Mouse (Mus musculus) kidney, embryonic 14.5 days (tissue): ENCODE data around the gene Abcc8. TPM values are rescaled to one million over a fixed set of nuclear protein-coding genes. Genes with fewer than 3 reads are reported as not detected.

Experiments
- ATAC-seq: fragments of 200-750 bp; cut with Nextera tagmentation; 2 replicates; pipeline ENCODE4 v1.8.0; 2017; ENCODE audit warnings: moderate number of reproducible peaks, mild to moderate bottlenecking, moderate TSS enrichment, moderate library complexity; ENCODE audit not compliant: low FRiP score, low TSS enrichment
- H3K27ac ChIP-seq: fragments of 300-500 bp; sonication (generic); 2 replicates; pipeline ENCODE4 v1.5.1; 2014; ENCODE audit warnings: low read depth, mild to moderate bottlenecking, low read length, moderate library complexity, mixed read lengths
- H3K27me3 ChIP-seq: fragments of 300-500 bp; sonication (generic); 2 replicates; pipeline ENCODE4 v1.6.1; 2014; ENCODE audit warnings: mild to moderate bottlenecking, low read length; ENCODE audit not compliant: control insufficient read depth, insufficient read depth
- H3K36me3 ChIP-seq: fragments of 300-500 bp; sonication (generic); 2 replicates; pipeline ENCODE4 v1.6.1; 2014; ENCODE audit warnings: low read length, mixed read lengths; ENCODE audit not compliant: control insufficient read depth, insufficient read depth
- H3K4me1 ChIP-seq: fragments of 300-500 bp; sonication (generic); 2 replicates; pipeline ENCODE4 v1.6.1; 2014; ENCODE audit warnings: low read length, mixed read lengths; ENCODE audit not compliant: control insufficient read depth, insufficient read depth
- H3K4me2 ChIP-seq: fragments of 300-500 bp; sonication (generic); replicated peaks from 2 replicates; pipeline ENCODE4 v1.6.1; 2014; ENCODE audit warnings: low read depth, mild to moderate bottlenecking, low read length
- H3K4me3 ChIP-seq: fragments of 300-500 bp; sonication (generic); 2 replicates; pipeline ENCODE4 v1.5.1; 2014; ENCODE audit warnings: mild to moderate bottlenecking, low read length
- H3K9ac ChIP-seq: fragments of 300-500 bp; sonication (generic); 2 replicates; pipeline ENCODE4 v1.6.1; 2014; ENCODE audit warnings: low read depth, mild to moderate bottlenecking, low read length, moderate library complexity
- H3K9me3 ChIP-seq: fragments of 300-500 bp; sonication (generic); 2 replicates; pipeline ENCODE4 v1.6.1; 2016; ENCODE audit warnings: low read length; ENCODE audit not compliant: control insufficient read depth
- WGBS: fragments of 180-500 bp; shearing (Covaris S2); extraction: QIAGEN DNeasy Blood & Tissue Kit; methylation state at CpG from one replicate; pipeline ENCODE4 v1.1.7; 2014; 5-methylcytosine and 5-hydroxymethylcytosine counted together
- polyA plus RNA-seq: library from polyadenylated mRNA; unstranded; fragments of >200 nt; fragmentation: Nextera tagmentation; extraction: Ambion mirVana; gene quantifications from 2 replicates; pipeline ENCODE4 v1.2.1, GENCODE M21; 2014

Gene Abcc8
- polyA plus RNA-seq, 1 experiment from 2014 or later = 1.5 TPM

DNA sequence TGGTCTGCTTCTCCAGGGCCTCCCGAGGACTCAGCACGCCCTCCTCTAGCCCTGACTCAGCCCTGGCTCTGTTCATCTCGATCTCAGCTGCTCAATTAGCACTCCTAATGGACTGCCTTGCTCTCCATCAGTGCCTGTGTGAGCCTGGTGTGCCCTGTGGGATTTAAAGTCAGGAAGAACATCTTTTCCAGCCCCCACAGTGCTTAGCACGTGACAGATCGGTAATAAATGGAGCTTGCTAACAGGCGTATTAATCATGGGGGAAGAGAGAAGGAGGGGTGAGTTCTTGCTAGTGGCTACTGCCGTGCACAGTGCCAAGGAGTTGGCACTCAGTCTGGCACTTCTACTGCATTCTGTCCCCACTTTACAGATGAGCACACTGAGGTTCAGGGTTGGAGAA is 51.6 kb downstream of the Abcc8 start:
- Histone ChIP-seq H3K4me2 (no peak overlapping the region), H3K36me3 (no peaks in the 10 kb centered on the region), H3K4me3 (no peak overlapping the region), H3K9ac (no peak overlapping the region), H3K27ac (no peak overlapping the region), H3K9me3 (no peaks in the 10 kb centered on the region), H3K27me3 (no peaks in the 10 kb centered on the region), H3K4me1 (peaks cover 15% of the 10 kb centered on the region)
- no peak for ATAC-seq
- 28% methylated on average over 7 of the region's 7 CpGs for WGBS

DNA sequence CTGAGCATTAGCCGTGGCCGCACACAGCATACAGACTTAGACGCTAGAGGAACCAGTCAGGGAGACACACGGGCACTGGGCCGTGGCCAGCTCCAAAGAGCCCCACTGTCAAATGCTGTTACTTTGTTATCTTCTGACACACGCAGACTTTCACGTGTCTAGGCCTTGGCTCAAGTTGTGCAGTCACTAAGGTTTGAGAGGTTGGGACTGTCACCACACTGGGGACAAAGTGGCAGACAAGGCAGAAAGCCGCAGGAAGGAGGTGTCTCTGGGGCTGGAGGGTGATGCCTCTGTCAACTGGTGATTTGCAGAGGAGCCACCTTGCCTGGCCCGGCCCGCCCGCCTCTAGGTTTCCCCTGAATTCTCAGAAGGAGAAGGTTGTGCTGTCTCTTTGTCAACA is 54.5 kb downstream of the Abcc8 start:
- Histone ChIP-seq H3K27ac (no peak overlapping the region), H3K4me3 (no peak overlapping the region), H3K9me3 (peaks cover 4% of the 10 kb centered on the region), H3K4me1 (peaks cover 21% of the 10 kb centered on the region), H3K9ac (no peak overlapping the region), H3K36me3 (no peaks in the 10 kb centered on the region), H3K4me2 (no peak overlapping the region), H3K27me3 (no peaks in the 10 kb centered on the region)
- 65% methylated on average over 11 of the region's 11 CpGs for WGBS
- no peak for ATAC-seq

DNA sequence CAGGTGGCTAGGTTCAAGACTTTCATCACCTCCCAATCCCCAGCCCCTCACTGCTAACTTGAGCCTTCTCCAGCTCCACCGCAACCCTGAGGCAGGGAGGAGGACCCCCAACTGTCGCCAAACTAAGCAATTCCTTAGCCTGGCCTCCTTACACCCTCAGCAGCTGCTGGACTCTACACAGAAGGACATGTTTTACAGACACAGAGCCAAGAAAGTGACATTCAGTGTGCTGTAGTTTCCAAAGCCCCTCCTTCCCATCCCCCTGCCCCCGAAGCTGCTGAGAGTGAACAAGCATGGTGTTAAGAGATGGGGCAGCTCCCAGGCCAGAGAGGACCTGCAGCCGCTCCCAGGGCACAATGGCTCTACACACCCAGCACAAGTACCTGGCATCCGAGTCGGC is 55.4 kb downstream of the Abcc8 start:
- no peak overlapping the region for H3K4me3 ChIP-seq
- no peak overlapping the region for H3K4me2 ChIP-seq
- no peak overlapping the region for H3K9ac ChIP-seq
- no peaks in the 10 kb centered on the region for H3K36me3 ChIP-seq
- peaks cover 17% of the 10 kb centered on the region for H3K4me1 ChIP-seq
- H3K27me3 ChIP-seq = no peaks in the 10 kb centered on the region
- no peak for ATAC-seq
- H3K9me3 ChIP-seq = peaks cover 4% of the 10 kb centered on the region
- 63% methylated on average over 6 of the region's 6 CpGs for WGBS
- H3K27ac ChIP-seq = no peak overlapping the region

DNA sequence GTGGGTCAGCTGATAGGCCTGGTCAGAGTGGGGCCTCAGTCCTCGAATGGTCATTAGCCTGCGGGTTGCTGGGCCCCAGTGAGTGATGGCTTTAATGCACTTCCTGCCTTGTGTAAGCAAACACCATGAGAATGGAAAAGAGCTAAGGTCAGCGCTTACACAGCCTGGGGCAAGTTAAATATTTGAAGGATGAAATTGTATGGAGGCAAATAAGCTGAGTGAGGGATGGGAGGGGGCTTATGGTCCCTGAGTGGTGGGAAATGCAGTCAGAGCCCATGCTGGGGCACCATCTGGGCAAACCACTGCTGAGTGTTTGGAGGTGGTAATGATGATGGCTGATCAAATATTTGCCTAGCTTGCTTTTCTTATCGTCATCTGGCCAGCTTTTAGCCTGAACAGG is 56.9 kb downstream of the Abcc8 start:
- H3K9ac ChIP-seq = no peak overlapping the region
- H3K4me2 ChIP-seq = no peak overlapping the region
- ATAC-seq = peak; percentile 58
- peaks cover 4% of the 10 kb centered on the region for H3K9me3 ChIP-seq
- 21% methylated on average over 4 of the region's 4 CpGs for WGBS
- H3K4me3 ChIP-seq = no peak overlapping the region
- peaks cover 17% of the 10 kb centered on the region for H3K4me1 ChIP-seq
- no peaks in the 10 kb centered on the region for H3K36me3 ChIP-seq
- no peaks in the 10 kb centered on the region for H3K27me3 ChIP-seq
- H3K27ac ChIP-seq = no peak overlapping the region

DNA sequence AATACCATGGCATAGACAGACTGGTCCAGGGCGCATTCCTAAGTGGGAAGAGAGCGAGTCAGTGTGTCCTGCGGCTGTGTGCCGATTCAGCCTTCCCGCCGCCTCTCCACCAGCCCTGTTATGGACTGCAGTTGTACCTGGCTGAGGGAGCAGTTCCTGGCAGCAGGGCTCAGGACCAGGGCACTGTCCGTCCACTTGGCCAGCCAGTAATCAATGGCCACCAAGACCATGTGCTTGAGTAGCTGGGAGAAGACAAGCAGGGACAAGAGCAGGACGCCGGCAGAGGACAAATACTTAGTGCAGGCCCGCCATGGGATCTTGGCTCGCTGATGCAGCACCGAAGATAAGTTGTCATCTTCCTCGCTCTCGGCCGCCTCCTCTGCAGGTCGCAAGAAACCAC is 62.8 kb downstream of the Abcc8 start:
- 0 out of 2 replicates have a peak, but pooled peaks have one; percentile 11 for ATAC-seq
- Histone ChIP-seq H3K9ac (no peak overlapping the region), H3K27me3 (no peaks in the 10 kb centered on the region), H3K4me2 (no peak overlapping the region), H3K27ac (no peak overlapping the region), H3K4me1 (peaks cover 9% of the 10 kb centered on the region), H3K4me3 (no peak overlapping the region), H3K9me3 (no peaks in the 10 kb centered on the region), H3K36me3 (no peaks in the 10 kb centered on the region)
- 62% methylated on average over 16 of the region's 16 CpGs for WGBS

DNA sequence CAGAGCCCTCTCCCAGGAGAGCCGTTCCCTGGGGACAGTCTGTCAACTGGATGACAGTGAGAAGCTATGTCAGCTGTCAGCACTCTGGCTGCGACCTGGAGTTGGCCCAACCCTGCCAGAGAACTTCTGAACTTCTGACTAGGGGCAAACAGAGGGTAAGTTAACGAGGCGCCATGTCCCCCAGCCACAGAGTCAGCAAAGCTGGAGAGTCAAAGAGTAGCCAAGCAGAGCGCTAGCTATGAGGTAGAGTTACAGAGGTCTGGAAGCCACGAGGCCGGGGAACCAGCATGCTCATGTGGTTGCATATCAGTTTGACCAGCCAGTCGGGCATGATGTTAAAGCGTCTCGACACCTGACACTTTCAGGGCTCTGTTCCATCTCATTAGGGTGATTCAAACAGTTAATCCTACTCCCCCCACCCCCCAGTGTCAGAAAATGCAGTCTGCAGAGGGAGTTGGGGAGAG is 63.7 kb downstream of the Abcc8 start:
- H3K4me2 ChIP-seq = no peak overlapping the region

DNA sequence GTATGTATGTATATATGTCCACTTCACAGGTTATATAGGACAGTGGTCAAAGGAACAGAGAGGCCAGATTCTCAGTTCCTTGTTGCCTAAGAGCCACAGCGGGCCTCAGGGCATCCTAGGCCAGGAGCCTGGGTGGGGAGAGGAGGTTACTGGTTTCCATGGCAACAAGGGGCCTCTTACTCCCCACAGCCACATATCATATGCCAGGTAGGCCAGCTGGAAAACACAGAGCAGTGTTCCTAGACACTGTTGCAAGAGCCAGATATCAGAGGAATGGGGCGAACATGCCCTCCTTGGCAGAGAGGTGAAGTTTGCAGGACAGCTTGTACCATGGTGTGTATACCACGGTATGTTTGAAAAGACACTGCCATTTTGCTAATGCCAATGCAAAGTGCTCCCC is 66.4 kb downstream of the Abcc8 start:
- H3K4me2 ChIP-seq = no peak overlapping the region
- ATAC-seq = 0 out of 2 replicates have a peak, but pooled peaks have one; percentile 7
- H3K9ac ChIP-seq = no peak overlapping the region
- H3K27me3 ChIP-seq = no peaks in the 10 kb centered on the region
- no peak overlapping the region for H3K4me3 ChIP-seq
- 44% methylated on average over 3 of the region's 3 CpGs for WGBS
- H3K4me1 ChIP-seq = peaks cover 9% of the 10 kb centered on the region
- H3K27ac ChIP-seq = no peak overlapping the region
- no peaks in the 10 kb centered on the region for H3K9me3 ChIP-seq
- no peaks in the 10 kb centered on the region for H3K36me3 ChIP-seq

More for the DNA sequence above, 63.7 kb downstream of the Abcc8 start:
- ATAC-seq = peak; percentile 81
- H3K9ac ChIP-seq = no peak overlapping the region
- no peaks in the 10 kb centered on the region for H3K36me3 ChIP-seq
- no peak overlapping the region for H3K4me3 ChIP-seq
- 18% methylated on average over 10 of the region's 10 CpGs for WGBS
- peak overlapping the region; percentile 49; the same call in 1 of the 2 replicates for H3K27ac ChIP-seq
- no peaks in the 10 kb centered on the region for H3K27me3 ChIP-seq
- H3K4me1 ChIP-seq = peaks cover 9% of the 10 kb centered on the region
- no peaks in the 10 kb centered on the region for H3K9me3 ChIP-seq

DNA sequence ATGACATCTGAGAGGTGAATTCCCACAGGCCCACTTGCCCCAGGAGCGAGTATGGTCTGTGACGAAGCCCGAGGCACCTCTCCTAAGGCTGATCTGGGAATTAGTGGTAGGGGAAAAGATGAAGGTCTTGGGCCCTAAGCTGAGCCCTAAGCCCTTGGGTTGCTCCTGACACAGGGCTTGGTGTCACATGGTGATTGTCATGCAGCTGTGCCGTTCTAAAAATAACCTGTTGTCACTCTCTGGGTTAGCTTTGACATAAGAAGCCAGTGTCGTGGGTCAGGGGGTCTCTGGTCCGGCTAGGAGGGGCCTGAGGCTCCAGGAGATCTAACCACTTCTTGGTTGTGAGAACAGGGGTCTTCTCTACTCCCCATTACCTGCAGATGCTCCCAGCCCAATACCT is 67.9 kb downstream of the Abcc8 start:
- no peak overlapping the region for H3K27ac ChIP-seq
- H3K27me3 ChIP-seq = no peaks in the 10 kb centered on the region
- 71% methylated on average over 6 of the region's 6 CpGs for WGBS
- H3K9ac ChIP-seq = no peak overlapping the region
- H3K36me3 ChIP-seq = no peaks in the 10 kb centered on the region
- H3K9me3 ChIP-seq = no peaks in the 10 kb centered on the region
- ATAC-seq = no peak
- H3K4me1 ChIP-seq = peaks cover 5% of the 10 kb centered on the region
- no peak overlapping the region for H3K4me2 ChIP-seq
- H3K4me3 ChIP-seq = no peak overlapping the region

DNA sequence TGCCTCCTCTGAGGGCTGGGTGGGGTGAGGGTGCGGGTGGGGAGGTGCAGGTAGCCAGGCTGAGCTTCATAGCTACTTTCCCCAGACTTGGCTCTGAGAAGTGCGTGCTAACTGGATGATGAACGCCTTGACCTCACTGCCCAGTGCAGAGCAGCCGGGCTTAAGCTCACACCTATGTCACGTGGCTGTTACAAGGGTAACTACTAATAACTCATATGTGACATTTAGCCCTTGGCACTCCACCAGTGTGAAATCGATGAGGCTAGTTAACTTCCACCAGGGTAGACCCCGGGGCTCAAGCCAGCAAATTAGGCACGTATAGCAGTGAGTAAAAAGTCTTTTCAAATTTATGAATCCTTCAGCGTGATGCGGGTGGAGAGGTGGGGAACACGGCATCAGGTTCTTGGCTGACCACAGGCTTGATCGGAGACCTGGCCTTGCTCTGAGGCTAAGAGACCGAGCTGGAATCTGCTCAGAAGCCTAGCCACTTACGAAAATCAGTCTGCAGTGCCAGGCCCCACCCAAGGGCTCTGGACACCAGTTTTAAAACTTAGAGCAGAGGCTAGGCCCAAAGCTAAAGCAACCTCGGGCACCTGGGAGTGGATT is 68.5 kb downstream of the Abcc8 start:
- no peaks in the 10 kb centered on the region for H3K36me3 ChIP-seq
- no peak overlapping the region for H3K27ac ChIP-seq
- peaks cover 5% of the 10 kb centered on the region; the same call in 1 of the 2 replicates for H3K4me1 ChIP-seq
- H3K27me3 ChIP-seq = no peaks in the 10 kb centered on the region
- no peak overlapping the region for H3K9ac ChIP-seq
- H3K4me2 ChIP-seq = no peak overlapping the region
- no peaks in the 10 kb centered on the region for H3K9me3 ChIP-seq
- no peak for ATAC-seq
- H3K4me3 ChIP-seq = no peak overlapping the region
- 60% methylated on average over 15 of the region's 15 CpGs for WGBS
